Mouse (Mus musculus): ENCODE measurements around the gene Cstf2. TPM values are rescaled to one million over a fixed set of nuclear protein-coding genes. Genes with fewer than 3 reads are reported as not detected.

Cstf2 gene
- polyA plus RNA-seq (2016; fragmentation: Nextera tagmentation; extraction: Ambion mirVana), result 49.1 and 49.9 TPM in 2 replicates

GRCm38 (mm10) chrX:134058987-134059712 lies at the start of gene Cstf2:
Cstf2 (plus strand) TSS chrX:134059187.
- no peaks in the 10 kb centered on the region for H3K9me3 ChIP-seq
- H3K27me3 ChIP-seq (ENCODE audit: insufficient read depth, poor library complexity, severe bottlenecking), result no peaks in the 10 kb centered on the region; the same call in 1 of the 2 replicates

GRCm38 (mm10) chrX:134019005-134019404 lies 40.0 kb upstream of the Cstf2 start:
- peak; percentile 75 for DNase-seq (ENCODE audit: low spot score)
- Histone ChIP-seq H3K27ac (no peak overlapping the region), H3K4me3 (no peak overlapping the region), H3K36me3 (no peaks in the 10 kb centered on the region), H3K27me3 (ENCODE audit: insufficient read depth, poor library complexity, severe bottlenecking) (no peaks in the 10 kb centered on the region), H3K9me3 (no peaks in the 10 kb centered on the region), H3K4me1 (no peaks in the 10 kb centered on the region)
- WGBS, result 16% methylated on average over 9 of the region's 9 CpGs

More at GRCm38 (mm10) chrX:134058987-134059712, at the start of gene Cstf2:
- Histone ChIP-seq H3K27ac (peak within 1 kb of the TSS; percentile 89), H3K4me3 (peak within 1 kb of the TSS; percentile 65), H3K4me1 (no peaks in the 10 kb centered on the region), H3K36me3 (peaks cover 20% of the 10 kb centered on the region; the same call in 1 of the 2 replicates)
- WGBS, result 17% methylated on average over 75 of the region's 77 CpGs
- peak; percentile 96 for DNase-seq (ENCODE audit: low spot score)

- Histone ChIP-seq H3K27me3 (ENCODE audit: insufficient read depth, poor library complexity, severe bottlenecking) (no peaks in the 10 kb centered on the region), H3K4me3 (no peak overlapping the region), H3K4me1 (no peaks in the 10 kb centered on the region), H3K27ac (no peak overlapping the region), H3K36me3 (no peaks in the 10 kb centered on the region), H3K9me3 (no peaks in the 10 kb centered on the region)
- WGBS, result 51% methylated on average over 5 of the region's 5 CpGs
- no peak for DNase-seq (ENCODE audit: low spot score)
These were observed 38.3 kb upstream of the Cstf2 start for GRCm38 (mm10) chrX:134020664-134021063.

- Histone ChIP-seq H3K27me3 (ENCODE audit: insufficient read depth, poor library complexity, severe bottlenecking) (no peaks in the 10 kb centered on the region), H3K9me3 (no peaks in the 10 kb centered on the region), H3K4me3 (no peak overlapping the region), H3K36me3 (no peaks in the 10 kb centered on the region), H3K4me1 (no peaks in the 10 kb centered on the region), H3K27ac (no peak overlapping the region)
- WGBS, result 66% methylated on average over 1 of the region's 1 CpGs
- no peak for DNase-seq (ENCODE audit: low spot score)
These were observed 10.0 kb upstream of the Cstf2 start for GRCm38 (mm10) chrX:134048994-134049393.

GRCm38 (mm10) chrX:134056897-134057296 lies 2.1 kb upstream of the Cstf2 start:
- 86% methylated on average over 2 of the region's 2 CpGs for WGBS
- H3K27ac ChIP-seq, result no peak overlapping the region
- no peak for DNase-seq (ENCODE audit: low spot score)
- no peaks in the 10 kb centered on the region; the same call in 1 of the 2 replicates for H3K27me3 ChIP-seq (ENCODE audit: insufficient read depth, poor library complexity, severe bottlenecking)
- no peaks in the 10 kb centered on the region for H3K4me1 ChIP-seq
- peaks cover 7% of the 10 kb centered on the region; the same call in 1 of the 2 replicates for H3K36me3 ChIP-seq
- H3K9me3 ChIP-seq, result no peaks in the 10 kb centered on the region
- H3K4me3 ChIP-seq, result no peak overlapping the region

GRCm38 (mm10) chrX:134058040-134058875 lies 729 bp upstream of the Cstf2 start:
- Histone ChIP-seq H3K27ac (peak overlapping the region; percentile 89; the same call in 1 of the 2 replicates), H3K4me1 (no peaks in the 10 kb centered on the region), H3K27me3 (ENCODE audit: insufficient read depth, poor library complexity, severe bottlenecking) (no peaks in the 10 kb centered on the region; the same call in 1 of the 2 replicates), H3K36me3 (peaks cover 17% of the 10 kb centered on the region; the same call in 1 of the 2 replicates), H3K4me3 (peak overlapping the region; percentile 65), H3K9me3 (no peaks in the 10 kb centered on the region)
- 72% methylated on average over 14 of the region's 14 CpGs for WGBS
- DNase-seq (ENCODE audit: low spot score), result no peak

GRCm38 (mm10) chrX:134059764-134060163 lies 777 bp downstream of the Cstf2 start:
- H3K4me1 ChIP-seq, result no peaks in the 10 kb centered on the region
- H3K4me3 ChIP-seq, result peak overlapping the region; percentile 65
- no peaks in the 10 kb centered on the region for H3K9me3 ChIP-seq
- no peaks in the 10 kb centered on the region; the same call in 1 of the 2 replicates for H3K27me3 ChIP-seq (ENCODE audit: insufficient read depth, poor library complexity, severe bottlenecking)
- no peak for DNase-seq (ENCODE audit: low spot score)
- 20% methylated on average over 10 of the region's 10 CpGs for WGBS
- peaks cover 23% of the 10 kb centered on the region; the same call in 1 of the 2 replicates for H3K36me3 ChIP-seq
- peak overlapping the region; percentile 89 for H3K27ac ChIP-seq

GRCm38 (mm10) chrX:134085453-134085852 lies 26.5 kb downstream of the Cstf2 start:
- no peak for DNase-seq (ENCODE audit: low spot score)
- Histone ChIP-seq H3K9me3 (no peaks in the 10 kb centered on the region), H3K27ac (no peak overlapping the region), H3K27me3 (ENCODE audit: insufficient read depth, poor library complexity, severe bottlenecking) (no peaks in the 10 kb centered on the region), H3K36me3 (peaks cover 19% of the 10 kb centered on the region; the same call in 1 of the 2 replicates), H3K4me1 (no peaks in the 10 kb centered on the region), H3K4me3 (no peak overlapping the region)
- WGBS, result 70% methylated on average over 1 of the region's 1 CpGs

GRCm38 (mm10) chrX:134102641-134103040 lies 43.7 kb downstream of the Cstf2 start:
- H3K27me3 ChIP-seq (ENCODE audit: insufficient read depth, poor library complexity, severe bottlenecking), result no peaks in the 10 kb centered on the region
- no peaks in the 10 kb centered on the region for H3K9me3 ChIP-seq
- no peaks in the 10 kb centered on the region for H3K4me1 ChIP-seq
- 72% methylated on average over 2 of the region's 2 CpGs for WGBS
- H3K27ac ChIP-seq, result no peak overlapping the region
- H3K4me3 ChIP-seq, result no peak overlapping the region
- no peak for DNase-seq (ENCODE audit: low spot score)
- no peaks in the 10 kb centered on the region for H3K36me3 ChIP-seq

GRCm38 (mm10) chrX:134111767-134112166 lies 52.8 kb downstream of the Cstf2 start:
- Histone ChIP-seq H3K27ac (no peak overlapping the region), H3K4me3 (no peak overlapping the region), H3K9me3 (no peaks in the 10 kb centered on the region), H3K4me1 (no peaks in the 10 kb centered on the region), H3K27me3 (ENCODE audit: insufficient read depth, poor library complexity, severe bottlenecking) (no peaks in the 10 kb centered on the region), H3K36me3 (no peaks in the 10 kb centered on the region)
- DNase-seq (ENCODE audit: low spot score), result no peak
- WGBS, result 74% methylated on average over 3 of the region's 3 CpGs

- Histone ChIP-seq H3K27me3 (ENCODE audit: insufficient read depth, poor library complexity, severe bottlenecking) (no peaks in the 10 kb centered on the region), H3K4me1 (no peaks in the 10 kb centered on the region), H3K9me3 (no peaks in the 10 kb centered on the region), H3K4me3 (no peak overlapping the region), H3K36me3 (no peaks in the 10 kb centered on the region), H3K27ac (no peak overlapping the region)
- DNase-seq (ENCODE audit: low spot score), result no peak
- 69% methylated on average over 3 of the region's 3 CpGs for WGBS
These were observed 57.4 kb downstream of the Cstf2 start for GRCm38 (mm10) chrX:134116417-134116816.

GRCm38 (mm10) chrX:134128549-134128948 lies 69.6 kb downstream of the Cstf2 start:
- 67% methylated on average over 3 of the region's 3 CpGs for WGBS
- H3K36me3 ChIP-seq, result no peaks in the 10 kb centered on the region
- no peaks in the 10 kb centered on the region for H3K9me3 ChIP-seq
- no peak overlapping the region for H3K27ac ChIP-seq
- H3K4me1 ChIP-seq, result no peaks in the 10 kb centered on the region
- peaks cover 7% of the 10 kb centered on the region; the same call in 1 of the 2 replicates for H3K27me3 ChIP-seq (ENCODE audit: insufficient read depth, poor library complexity, severe bottlenecking)
- no peak for DNase-seq (ENCODE audit: low spot score)
- no peak overlapping the region for H3K4me3 ChIP-seq

- Histone ChIP-seq H3K4me3 (no peak overlapping the region), H3K4me1 (no peaks in the 10 kb centered on the region), H3K36me3 (no peaks in the 10 kb centered on the region), H3K27me3 (ENCODE audit: insufficient read depth, poor library complexity, severe bottlenecking) (peaks cover 7% of the 10 kb centered on the region; the same call in 1 of the 2 replicates), H3K9me3 (no peaks in the 10 kb centered on the region), H3K27ac (no peak overlapping the region)
- DNase-seq (ENCODE audit: low spot score), result no peak
- WGBS, result 30% methylated on average over 5 of the region's 5 CpGs
These were observed 73.3 kb downstream of the Cstf2 start for GRCm38 (mm10) chrX:134132295-134132694.

Data from heart, embryonic 10.5 days (tissue).